Mouse (Mus musculus): ENCODE data around the gene Gm34653. TPM values are rescaled to one million over a fixed set of nuclear protein-coding genes. Genes with fewer than 3 reads are reported as not detected.
"Not testable (repeated sequence)": the region's sequence is repeated elsewhere in the genome, so short reads cannot be mapped to it uniquely, and the experiment has no call there.

The Gm34653 gene
- polyA plus RNA-seq, 1 experiment from 2014 or later = not detected

- H3K36me3 ChIP-seq = peaks cover 10% of the 10 kb centered on the region
- 1% methylated on average over 30 of the region's 32 CpGs for WGBS
- peak; percentile 76 for ATAC-seq (ENCODE audit: low FRiP score)
Observed at GRCm38 (mm10) chr2:34802565-34803245, 30.1 kb upstream of the Gm34653 start.

GRCm38 (mm10) chr2:34803746-34804145, 29.1 kb upstream of the Gm34653 start:
- no peak for ATAC-seq (ENCODE audit: low FRiP score)
- Histone ChIP-seq H3K36me3 (peaks cover 17% of the 10 kb centered on the region), H3K4me2 (replicated peaks) (peak overlapping the region; percentile 74), H3K4me3 (peak overlapping the region; percentile 4; the same call in 1 of the 2 replicates), H3K9me3 (replicated peaks) (no peaks in the 10 kb centered on the region), H3K27me3 (no peaks in the 10 kb centered on the region), H3K9ac (peak overlapping the region; percentile 35; the same call in 1 of the 2 replicates), H3K27ac (no peak overlapping the region), H3K4me1 (peaks cover 12% of the 10 kb centered on the region)
- 80% methylated on average over 3 of the region's 3 CpGs for WGBS

More at GRCm38 (mm10) chr2:34802565-34803245, 30.1 kb upstream of the Gm34653 start:
- not testable (repeated sequence) for H3K27me3 ChIP-seq; H3K9me3 ChIP-seq (replicated peaks)
- Histone ChIP-seq H3K4me3 (peak overlapping the region; percentile 67), H3K9ac (peak overlapping the region; percentile 78), H3K4me1 (peaks cover 14% of the 10 kb centered on the region), H3K27ac (peak overlapping the region; percentile 93), H3K4me2 (replicated peaks) (peak overlapping the region; percentile 74)

GRCm38 (mm10) chr2:34804172-34804571, 28.6 kb upstream of the Gm34653 start:
- no peak overlapping the region for H3K27ac ChIP-seq

GRCm38 (mm10) chr2:34804815-34805214, 28.0 kb upstream of the Gm34653 start:
- Histone ChIP-seq H3K4me1 (peaks cover 12% of the 10 kb centered on the region), H3K9me3 (replicated peaks) (no peaks in the 10 kb centered on the region), H3K27me3 (no peaks in the 10 kb centered on the region), H3K4me2 (replicated peaks) (no peak overlapping the region), H3K4me3 (no peak overlapping the region), H3K9ac (no peak overlapping the region), H3K36me3 (peaks cover 23% of the 10 kb centered on the region), H3K27ac (no peak overlapping the region)
- 96% methylated on average over 1 of the region's 1 CpGs for WGBS
- ATAC-seq (ENCODE audit: low FRiP score) = no peak

More at GRCm38 (mm10) chr2:34804172-34804571, 28.6 kb upstream of the Gm34653 start:
- Histone ChIP-seq H3K4me2 (replicated peaks) (peak overlapping the region; percentile 74; the same call in 1 of the 2 replicates), H3K9ac (no peak overlapping the region), H3K9me3 (replicated peaks) (no peaks in the 10 kb centered on the region), H3K4me3 (no peak overlapping the region), H3K4me1 (peaks cover 12% of the 10 kb centered on the region), H3K27me3 (no peaks in the 10 kb centered on the region), H3K36me3 (peaks cover 21% of the 10 kb centered on the region)
- ATAC-seq (ENCODE audit: low FRiP score) = no peak
- 99% methylated on average over 2 of the region's 2 CpGs for whole genome bisulfite sequencing

DNA sequence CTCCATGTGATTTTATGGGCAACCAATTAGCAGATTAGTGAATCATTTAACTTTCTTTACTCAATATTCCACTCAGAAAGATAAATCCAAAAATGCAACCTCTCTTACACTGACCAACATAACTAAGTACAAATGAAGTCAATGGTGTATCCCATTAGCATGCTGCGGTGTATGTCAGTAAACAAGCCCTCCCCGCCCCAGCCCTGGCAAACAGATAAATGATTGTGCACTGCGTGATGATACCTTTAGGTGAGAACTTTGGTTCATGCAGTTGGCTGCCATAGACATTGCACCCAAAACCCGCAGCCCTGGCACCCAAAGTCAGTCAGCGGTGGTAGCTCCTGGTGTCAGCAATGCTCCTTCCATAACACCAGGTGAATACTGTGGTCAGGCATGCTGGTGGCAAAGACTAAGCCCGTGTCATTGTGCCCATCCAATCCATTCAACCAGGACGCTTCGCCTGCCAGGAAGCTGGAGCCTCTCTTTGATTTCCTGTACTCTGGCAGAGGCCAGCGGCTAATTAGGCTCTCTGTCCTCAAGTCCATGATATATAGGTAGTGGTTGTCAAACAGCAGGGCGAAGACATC, 27.4 kb upstream of the Gm34653 start:
- 90% methylated on average over 10 of the region's 10 CpGs for WGBS
- H3K36me3 ChIP-seq = peaks cover 24% of the 10 kb centered on the region
- H3K9me3 ChIP-seq (replicated peaks) = no peaks in the 10 kb centered on the region
- H3K4me1 ChIP-seq = peaks cover 12% of the 10 kb centered on the region
- H3K4me3 ChIP-seq = no peak overlapping the region
- H3K9ac ChIP-seq = no peak overlapping the region
- no peak overlapping the region for H3K27ac ChIP-seq
- H3K4me2 ChIP-seq (replicated peaks) = no peak overlapping the region
- ATAC-seq (ENCODE audit: low FRiP score) = no peak
- H3K27me3 ChIP-seq = no peaks in the 10 kb centered on the region

DNA sequence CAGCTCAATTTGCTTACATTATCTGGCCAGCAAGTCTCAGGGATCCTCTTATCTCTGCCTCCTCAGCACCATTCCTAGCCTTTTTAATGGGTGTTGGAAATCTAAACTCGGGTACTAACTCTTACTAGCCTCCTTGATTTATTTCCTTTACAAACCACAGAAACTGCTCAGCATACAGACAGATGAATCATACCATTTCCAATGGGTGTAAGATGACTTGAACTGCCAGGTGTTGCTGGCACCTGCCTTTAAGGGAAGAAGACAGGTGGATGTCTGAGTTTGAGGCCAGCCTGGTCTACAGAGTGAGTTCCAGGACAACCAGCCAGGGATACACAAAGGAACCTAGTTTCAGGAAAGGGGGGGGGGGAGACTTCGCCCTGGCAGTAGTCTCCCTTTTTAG, 24.8 kb upstream of the Gm34653 start:
- H3K36me3 ChIP-seq = peaks cover 46% of the 10 kb centered on the region
- 97% methylated on average over 2 of the region's 2 CpGs for WGBS
- H3K4me3 ChIP-seq = no peak overlapping the region
- H3K9ac ChIP-seq = no peak overlapping the region
- peaks cover 12% of the 10 kb centered on the region for H3K4me1 ChIP-seq
- H3K9me3 ChIP-seq (replicated peaks) = no peaks in the 10 kb centered on the region
- no peak overlapping the region for H3K4me2 ChIP-seq (replicated peaks)
- no peak for ATAC-seq (ENCODE audit: low FRiP score)
- H3K27ac ChIP-seq = no peak overlapping the region
- H3K27me3 ChIP-seq = no peaks in the 10 kb centered on the region

- H3K4me2 ChIP-seq (replicated peaks) = no peak overlapping the region
- H3K4me3 ChIP-seq = no peak overlapping the region
- no peak for ATAC-seq (ENCODE audit: low FRiP score)
- no peaks in the 10 kb centered on the region for H3K9me3 ChIP-seq (replicated peaks)
- whole genome bisulfite sequencing = 96% methylated on average over 1 of the region's 1 CpGs
- peaks cover 60% of the 10 kb centered on the region for H3K36me3 ChIP-seq
- no peak overlapping the region for H3K9ac ChIP-seq
- H3K27ac ChIP-seq = no peak overlapping the region
- H3K27me3 ChIP-seq = no peaks in the 10 kb centered on the region
- H3K4me1 ChIP-seq = 0 out of 2 replicates have a peak, but pooled peaks cover under 1% of the 10 kb centered on the region
Observed at GRCm38 (mm10) chr2:34809568-34809967, 23.2 kb upstream of the Gm34653 start.

DNA sequence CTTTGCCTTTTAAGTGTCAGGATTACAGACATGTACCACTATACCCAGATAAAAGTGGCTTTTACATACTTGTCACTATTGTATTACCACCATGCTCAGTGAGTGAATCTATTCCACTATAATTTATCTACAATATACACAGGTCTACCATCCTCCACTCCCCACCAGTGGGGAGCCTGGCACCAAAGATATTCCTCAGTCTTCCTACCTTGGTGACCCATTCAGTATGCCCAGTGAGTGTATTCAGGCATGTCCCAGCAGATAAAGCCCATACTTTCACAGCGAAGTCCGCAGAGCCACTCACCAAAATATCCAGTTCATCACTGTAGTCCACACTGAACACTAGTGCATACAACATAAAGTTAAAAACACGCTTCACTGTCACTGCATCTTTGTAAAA, 22.0 kb upstream of the Gm34653 start:
- 97% methylated on average over 3 of the region's 3 CpGs for WGBS
- peaks cover 60% of the 10 kb centered on the region for H3K36me3 ChIP-seq
- H3K9me3 ChIP-seq (replicated peaks) = no peaks in the 10 kb centered on the region

DNA sequence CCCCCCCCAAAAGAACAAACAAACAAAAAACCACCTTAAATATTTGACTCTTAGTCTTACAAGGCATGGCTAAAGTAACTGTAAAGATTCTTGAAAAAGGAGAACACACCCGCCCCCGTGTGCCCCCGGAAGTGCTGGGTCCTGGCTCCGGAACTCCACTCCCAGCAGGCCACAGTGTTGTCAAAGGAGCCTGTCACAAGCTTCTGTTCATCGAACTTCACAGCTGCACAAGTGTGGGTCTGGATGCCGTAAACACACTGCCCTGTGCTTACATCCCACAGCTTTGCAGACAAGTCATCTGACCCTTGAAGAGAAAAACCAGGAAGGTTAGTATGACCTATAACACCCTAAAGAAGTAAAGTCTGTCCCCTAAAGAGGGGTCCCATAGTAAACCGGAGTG, 20.1 kb upstream of the Gm34653 start:
- 89% methylated on average over 7 of the region's 7 CpGs for WGBS
- no peak overlapping the region for H3K9ac ChIP-seq

More for the DNA sequence above, 22.0 kb upstream of the Gm34653 start:
- no peaks in the 10 kb centered on the region for H3K4me1 ChIP-seq
- no peak overlapping the region for H3K9ac ChIP-seq
- no peaks in the 10 kb centered on the region for H3K27me3 ChIP-seq
- ATAC-seq (ENCODE audit: low FRiP score) = no peak
- no peak overlapping the region for H3K4me2 ChIP-seq (replicated peaks)
- H3K4me3 ChIP-seq = no peak overlapping the region
- no peak overlapping the region for H3K27ac ChIP-seq

GRCm38 (mm10) chr2:34815893-34816292, 16.9 kb upstream of the Gm34653 start:
- H3K4me3 ChIP-seq; ATAC-seq (ENCODE audit: low FRiP score); H3K4me2 ChIP-seq (replicated peaks); H3K9me3 ChIP-seq (replicated peaks); H3K27me3 ChIP-seq; H3K9ac ChIP-seq; H3K27ac ChIP-seq; H3K4me1 ChIP-seq: not testable (repeated sequence)
- peaks cover 69% of the 10 kb centered on the region for H3K36me3 ChIP-seq
- WGBS = 93% methylated on average over 2 of the region's 2 CpGs

More for the DNA sequence above, 20.1 kb upstream of the Gm34653 start:
- no peak for ATAC-seq (ENCODE audit: low FRiP score)
- no peak overlapping the region for H3K27ac ChIP-seq
- no peak overlapping the region for H3K4me2 ChIP-seq (replicated peaks)
- H3K36me3 ChIP-seq = peaks cover 67% of the 10 kb centered on the region
- no peaks in the 10 kb centered on the region for H3K4me1 ChIP-seq
- no peaks in the 10 kb centered on the region for H3K9me3 ChIP-seq (replicated peaks)
- no peaks in the 10 kb centered on the region for H3K27me3 ChIP-seq
- H3K4me3 ChIP-seq = no peak overlapping the region

GRCm38 (mm10) chr2:34818492-34818891, 14.3 kb upstream of the Gm34653 start:
- ATAC-seq (ENCODE audit: low FRiP score) = no peak
- no peak overlapping the region for H3K4me3 ChIP-seq
- H3K9ac ChIP-seq = no peak overlapping the region
- H3K9me3 ChIP-seq (replicated peaks) = no peaks in the 10 kb centered on the region
- no peaks in the 10 kb centered on the region for H3K4me1 ChIP-seq
- no peaks in the 10 kb centered on the region for H3K27me3 ChIP-seq
- H3K4me2 ChIP-seq (replicated peaks) = no peak overlapping the region
- H3K36me3 ChIP-seq = peaks cover 61% of the 10 kb centered on the region
- H3K27ac ChIP-seq = no peak overlapping the region
- 91% methylated on average over 2 of the region's 2 CpGs for WGBS

GRCm38 (mm10) chr2:34825827-34826459, 6.9 kb upstream of the Gm34653 start, which contains the start of gene Fbxw2:
Gene Fbxw2 (minus strand): TSS chr2:34826311.
- H3K4me3 ChIP-seq = peak within 1 kb of the TSS; percentile 77
- under 1% methylated on average over 57 of the region's 57 CpGs for WGBS
- H3K9ac ChIP-seq = peak within 1 kb of the TSS; percentile 81
- H3K4me2 ChIP-seq (replicated peaks) = peak within 1 kb of the TSS; percentile 90
- H3K4me1 ChIP-seq = peaks cover 17% of the 10 kb centered on the region
- peak; percentile 96 for ATAC-seq (ENCODE audit: low FRiP score)
- H3K27ac ChIP-seq = peak within 1 kb of the TSS; percentile 76
- peaks cover 14% of the 10 kb centered on the region for H3K36me3 ChIP-seq
- no peaks in the 10 kb centered on the region for H3K9me3 ChIP-seq (replicated peaks)
- peaks cover 11% of the 10 kb centered on the region for H3K27me3 ChIP-seq
